Mouse (Mus musculus): ENCODE results near the gene Lmntd2.

GRCm38 (mm10) chr7:141218141-141218540 is 4.3 kb upstream of the Lmntd2 start:
- no peak for TF ChIP-seq CTCF (IDR thresholded peaks at IDR 0.05; ENCODE audit: low read depth)
- TF ChIP-seq EP300 (optimal IDR thresholded peaks at IDR 0.05) = no peak

All from stomach, postnatal 0 days (tissue).